Mouse (Mus musculus) heart, postnatal 36 days (tissue): ENCODE results near the gene Cd209a. TPM values are rescaled to one million over a fixed set of nuclear protein-coding genes. Genes with fewer than 3 reads are reported as not detected.
"Not testable (repeated sequence)": the region's sequence is repeated elsewhere in the genome, so short reads cannot be mapped to it uniquely, and the experiment has no call there.

ENCODE experiments used
- DNase-seq, 2 experiments: peaks; one replicate each; pipeline ENCODE4 v3.0.0; 2021 to 2022
- intact Hi-C: fragments of 180-260 bp; cut with DNase I; formaldehyde crosslinking; loops from one replicate; pipeline ENCODE4 v1.15.1; 2025
- microRNA-seq, 2 experiments: library from miRNA; unstranded; fragments of <30 nt; microRNA quantifications; one replicate each; pipeline ENCODE4 v1.2.0; 2021; ENCODE audit warnings: borderline number of aligned reads in 2 of 2
- total RNA-seq, 2 experiments: library from RNA; stranded (reverse); gene quantifications; 2 replicates each; pipeline ENCODE4 v1.2.3; 2021

The Cd209a gene
- total RNA-seq = under 1 TPM in 1 of 2 experiments, not detected in 1; 0.53 TPM

- intact Hi-C loops = no loop called here
- no peak for DNase-seq
Measured at GRCm38 (mm10) chr8:3748761-3749160, at the start of gene Cd209a. Gene Cd209a (minus strand): TSS chr8:3748984.

DNA sequence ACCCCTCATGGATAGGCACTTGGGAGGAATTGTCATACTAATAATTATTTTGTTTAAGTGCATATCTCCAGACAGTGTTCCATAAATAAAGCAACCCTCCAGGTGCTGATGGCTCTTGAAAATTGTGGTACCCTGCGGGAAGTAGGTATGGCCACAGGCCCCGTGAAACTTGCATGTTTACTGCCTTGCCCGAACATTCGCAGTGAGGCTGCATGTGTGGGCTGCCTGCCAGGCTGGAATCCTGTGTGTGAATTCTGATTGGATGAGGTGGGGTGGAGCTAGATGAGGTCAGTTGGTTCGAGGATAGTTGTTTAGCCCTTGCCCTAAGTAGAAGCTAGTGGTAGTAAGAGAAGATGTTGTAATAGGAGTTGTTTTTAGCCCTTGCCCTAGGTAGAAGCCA lies 19.9 kb upstream of the Cd209a start:
- DNase-seq, intact Hi-C loops: not testable (repeated sequence)

DNA sequence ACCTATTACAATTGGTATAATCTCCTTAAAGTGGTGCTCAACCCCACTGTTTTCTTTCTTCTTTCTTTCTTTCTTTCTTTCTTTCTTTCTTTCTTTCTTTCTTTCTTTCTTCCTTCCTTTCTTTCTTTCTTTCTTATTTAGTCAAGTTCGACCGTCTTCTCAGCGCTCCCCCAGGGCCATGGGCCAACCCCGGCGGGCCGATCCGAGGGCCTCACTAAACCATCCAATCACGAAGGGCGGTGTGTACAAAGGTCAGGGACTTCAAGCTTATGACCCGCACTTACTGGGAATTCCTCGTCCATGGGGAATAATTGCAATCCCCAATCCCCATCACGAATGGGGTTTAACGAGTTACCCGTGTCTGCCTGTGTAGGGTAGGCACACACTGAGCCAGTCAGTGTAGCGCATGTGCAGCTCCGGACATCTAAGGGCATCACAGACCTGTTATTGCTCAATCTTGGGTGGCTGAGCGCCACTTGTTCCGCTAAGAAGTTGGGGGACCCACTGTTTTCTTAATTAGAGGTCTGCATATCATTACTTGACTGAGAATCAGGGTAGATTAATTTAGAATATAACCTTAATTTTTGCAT lies 5.6 kb upstream of the Cd209a start:
- peak; percentile 36 to 69 for DNase-seq
- intact Hi-C loops = no loop called here

- intact Hi-C loops = no loop called here
- DNase-seq = no peak
Measured at GRCm38 (mm10) chr8:3736947-3737346, 11.8 kb downstream of the Cd209a start.

GRCm38 (mm10) chr8:3735599-3735998 lies 13.2 kb downstream of the Cd209a start:
- DNase-seq = no peak
- intact Hi-C loops = no loop called here

DNA sequence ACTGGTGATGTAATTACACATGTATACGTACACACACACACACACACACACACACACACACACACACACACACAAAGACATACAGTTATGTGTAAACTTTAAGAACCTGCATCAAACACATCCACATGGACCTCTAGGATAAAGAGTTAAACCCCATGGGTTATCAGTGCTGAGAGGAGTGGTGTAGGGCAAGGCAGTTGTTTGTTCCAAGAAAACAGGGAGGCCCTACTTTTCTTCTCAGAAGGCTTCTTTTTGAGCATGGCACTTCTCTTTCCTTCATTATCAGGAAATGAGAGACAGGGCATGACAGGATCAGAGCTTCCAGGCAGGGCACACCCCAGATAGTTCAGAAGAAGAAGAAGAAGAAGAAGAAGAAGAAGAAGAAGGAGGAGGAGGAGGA lies 14.7 kb downstream of the Cd209a start:
- intact Hi-C loops = no loop called here

GRCm38 (mm10) chr8:3721041-3721440 lies 27.7 kb downstream of the Cd209a start:
- DNase-seq = no peak
- intact Hi-C loops = no loop called here

More for the DNA sequence above, 14.7 kb downstream of the Cd209a start:
- no peak for DNase-seq

- intact Hi-C loops = no loop called here
- DNase-seq = no peak
Measured at GRCm38 (mm10) chr8:3720551-3720950, 28.2 kb downstream of the Cd209a start, which contains the start of gene Clec4g. Gene Clec4g (minus strand): TSS chr8:3720651.

GRCm38 (mm10) chr8:3718559-3718958 lies 30.2 kb downstream of the Cd209a start:
- peak; percentile 74 to 82 for DNase-seq
- intact Hi-C loops = loop anchor here (5.0 kb wide), 1 partner anchor 239 kb away; no protein-coding TSS in a partner anchor

- DNase-seq = no peak
- intact Hi-C loops = loop anchor here (5.0 kb wide), 1 partner anchor 240 kb away; no protein-coding TSS in a partner anchor
Measured at GRCm38 (mm10) chr8:3717321-3717954, 31.3 kb downstream of the Cd209a start.

DNA sequence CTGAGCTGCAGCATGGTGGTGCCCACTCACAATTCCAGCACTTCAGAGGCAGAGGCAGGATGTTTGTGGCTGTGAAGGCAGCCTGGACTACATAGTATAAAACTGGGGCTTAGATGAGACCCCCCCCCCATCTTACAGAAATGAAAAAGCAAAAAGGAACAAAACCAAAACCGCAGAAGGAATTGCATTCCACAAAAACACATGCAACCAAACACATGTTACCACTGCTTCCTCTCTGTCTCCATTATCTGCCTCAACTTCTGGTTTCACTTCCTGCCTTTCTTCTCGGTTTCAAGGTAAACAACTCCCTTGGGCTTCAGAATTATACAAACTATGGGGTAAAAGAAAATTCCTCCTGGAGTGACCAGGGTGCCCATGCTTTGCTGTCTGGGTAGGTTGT lies 37.1 kb downstream of the Cd209a start:
- DNase-seq = no peak

GRCm38 (mm10) chr8:3710312-3710711 lies 38.5 kb downstream of the Cd209a start:
- no peak for DNase-seq
- intact Hi-C loops = no loop called here

More for the DNA sequence above, 37.1 kb downstream of the Cd209a start:
- intact Hi-C loops = no loop called here

DNA sequence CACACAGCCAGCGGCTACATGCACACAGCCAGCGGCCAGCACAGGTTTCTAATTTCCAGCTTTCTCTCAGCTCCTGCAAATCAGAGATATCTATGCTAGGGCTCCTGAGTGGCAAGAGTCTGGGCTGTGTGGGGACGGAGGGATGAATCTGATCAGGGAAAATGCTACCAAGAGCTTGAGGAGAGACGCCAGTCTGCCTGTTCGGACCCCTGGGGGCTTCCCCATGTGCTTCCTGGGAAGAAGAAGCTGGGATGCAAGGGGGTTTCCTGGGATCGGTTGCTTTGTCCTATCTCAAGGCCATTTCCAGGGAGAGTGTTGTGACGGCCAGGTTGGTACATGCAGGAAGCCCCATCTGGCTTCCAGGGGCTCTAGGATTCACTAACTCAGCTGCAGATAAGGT lies 41.2 kb downstream of the Cd209a start:
- intact Hi-C loops = no loop called here
- DNase-seq = no peak

DNA sequence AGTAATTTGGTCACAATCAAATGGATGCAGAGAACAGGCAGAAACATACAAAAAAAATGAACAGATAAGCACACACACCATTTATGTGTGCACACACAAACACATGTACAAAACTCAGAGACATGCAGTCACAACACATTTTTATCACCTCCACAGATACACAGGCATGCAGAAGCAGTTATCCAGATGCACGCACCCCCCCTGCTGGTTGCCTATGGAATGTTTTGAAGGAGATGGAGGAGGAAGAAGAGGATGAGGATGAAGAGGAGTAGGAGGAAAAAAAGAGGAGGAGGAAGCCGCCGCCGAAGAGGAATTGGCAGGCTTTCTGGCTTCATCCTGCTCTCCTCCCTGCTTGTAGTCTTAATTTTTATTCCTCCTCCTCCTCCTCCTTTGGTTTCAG lies 43.1 kb downstream of the Cd209a start:
- no peak for DNase-seq
- intact Hi-C loops = no loop called here

GRCm38 (mm10) chr8:3701491-3701890 lies 47.3 kb downstream of the Cd209a start:
- no peak for DNase-seq
- intact Hi-C loops = no loop called here

- intact Hi-C loops = no loop called here
- DNase-seq = no peak
Measured at GRCm38 (mm10) chr8:3694121-3694520, 54.7 kb downstream of the Cd209a start, which contains the start of gene Fcer2a. Gene Fcer2a (minus strand): TSS chr8:3694175.

Small RNA genes lying within 50 kb of the gene (microRNA-seq; reads per million reads assigned to microRNA genes)
- gene Gm24934 = 0 reads per million in 2 experiments

Other genes starting within 250 kb of the Cd209a start
- gene Mcoln1, start 248.5 kb downstream of the Cd209a start, total RNA-seq = 10 to 100 TPM; 22.9 to 23.2 TPM
- 10 to 100 TPM in 1 of 2 experiments, 1 to 10 TPM in 1; 8.1 to 14.3 TPM for gene Pnpla6, start 233.6 kb downstream of the Cd209a start, total RNA-seq
- not detected for gene C330021F23Rik, start 181.0 kb downstream of the Cd209a start, total RNA-seq
- gene Camsap3, start 161.7 kb downstream of the Cd209a start, total RNA-seq = 1 to 10 TPM; 1.1 to 1.4 TPM
- 10 to 100 TPM; 17.1 to 17.5 TPM for gene Xab2, start 127.7 kb downstream of the Cd209a start, total RNA-seq
- gene Pet100, start 127.4 kb downstream of the Cd209a start, total RNA-seq = 10 to 100 TPM; 77.5 to 81.7 TPM
- gene Pcp2, start 123.4 kb downstream of the Cd209a start, total RNA-seq = not detected
- gene Stxbp2, start 118.0 kb downstream of the Cd209a start, total RNA-seq = 1 to 10 TPM; 4.4 to 6.4 TPM
- 1 to 10 TPM in 1 of 2 experiments, under 1 TPM in 1; 0.84 to 1.6 TPM for gene Retn, start 93.2 kb downstream of the Cd209a start, total RNA-seq
- under 1 TPM; 0.39 to 0.46 TPM for gene Mcemp1, start 83.2 kb downstream of the Cd209a start, total RNA-seq
- 1 to 10 TPM in 1 of 2 experiments, not detected in 1; 2.5 TPM for gene Fcor, start 76.6 kb downstream of the Cd209a start, total RNA-seq
- gene Trappc5, start 72.7 kb downstream of the Cd209a start, total RNA-seq = 10 to 100 TPM; 17.2 to 21.0 TPM
- under 1 TPM; 0.33 to 0.72 TPM for gene Fcer2a, start 54.8 kb downstream of the Cd209a start, total RNA-seq
- gene Clec4g, start 28.3 kb downstream of the Cd209a start, total RNA-seq = under 1 TPM; 0.64 to 0.84 TPM
- gene Cd209e, start 105.3 kb upstream of the Cd209a start, total RNA-seq = not detected
- gene Cd209d, start 129.6 kb upstream of the Cd209a start, total RNA-seq = not detected
- gene Cd209b, start 177.9 kb upstream of the Cd209a start, total RNA-seq = under 1 TPM; 0.24 to 0.50 TPM
- under 1 TPM in 1 of 2 experiments, not detected in 1; 0.41 TPM for gene Cd209c, start 205.8 kb upstream of the Cd209a start, total RNA-seq